Comparison of ENCODE assay signal across 8 mouse cellular contexts in genomic region chr19:6847841-6848517, GRCm38 (mm10). TPM values are rescaled to one million over a fixed set of nuclear protein-coding genes. Genes with fewer than 3 reads are reported as not detected.
DNase-seq lines count a peak whose midpoint lies in the region; ATAC-seq and TF ChIP-seq lines count a peak whose summit lies in the region.

No protein-coding gene starts in this region.

- H3K9ac ChIP-seq in forebrain, embryonic 15.5 days (replicated peaks) = no peak overlapping the region
- peak overlapping the region; percentile 34; the same call in 1 of the 2 replicates for H3K9ac ChIP-seq in limb, embryonic 12.5 days (replicated peaks)

- peak overlapping the region; percentile 62 for H3K4me3 ChIP-seq in E14TG2a.4 (replicated peaks; ENCODE audit: low read length)
- no peak overlapping the region; the same call in 1 of the 2 replicates for H3K4me3 ChIP-seq in forebrain, embryonic 15.5 days
- peak overlapping the region; percentile 29 for H3K4me3 ChIP-seq in limb, embryonic 12.5 days (replicated peaks)

- WGBS in forebrain, embryonic 15.5 days = 2% methylated on average over 31 of the region's 31 CpGs
- WGBS in limb, embryonic 12.5 days = under 1% methylated on average over 29 of the region's 31 CpGs

- H3K4me2 ChIP-seq in forebrain, embryonic 15.5 days (replicated peaks) = peak overlapping the region; percentile 18
- H3K4me2 ChIP-seq in limb, embryonic 12.5 days = peak overlapping the region; percentile 49

- peak; percentile 48 for DNase-seq in cerebellum, adult 11 months
- no peak for DNase-seq in right cerebral cortex, postnatal 10 days (ENCODE audit: low spot score in 2 of 2)
- no peak for DNase-seq in ovary, adult 18-20 months (ENCODE audit: low spot score)
- no peak for DNase-seq in right cerebral cortex, postnatal 4 days

- no peak for ATAC-seq in cerebellum, adult (ENCODE audit: insufficient number of reproducible peaks, low FRiP score, low TSS enrichment)
- no peak for ATAC-seq in forebrain, embryonic 15.5 days (replicated peaks)
- no peak for ATAC-seq in limb, embryonic 12.5 days (ENCODE audit: insufficient number of reproducible peaks, insufficient read depth, low FRiP score, low TSS enrichment, low read depth)

- no peaks in the 10 kb centered on the region for H3K36me3 ChIP-seq in E14TG2a.4 (ENCODE audit: insufficient read depth, low read length)
- no peaks in the 10 kb centered on the region for H3K36me3 ChIP-seq in forebrain, embryonic 15.5 days
- no peaks in the 10 kb centered on the region for H3K36me3 ChIP-seq in limb, embryonic 12.5 days

- H3K4me1 ChIP-seq in E14TG2a.4 (replicated peaks; ENCODE audit: low read depth, low read length) = peaks cover 49% of the 10 kb centered on the region
- H3K4me1 ChIP-seq in forebrain, embryonic 15.5 days = 0 out of 2 replicates have a peak, but pooled peaks cover 5% of the 10 kb centered on the region
- H3K4me1 ChIP-seq in limb, embryonic 12.5 days (replicated peaks) = peaks cover 9% of the 10 kb centered on the region

- H3K27me3 ChIP-seq in E14TG2a.4 (ENCODE audit: insufficient read depth, low read length) = peaks cover 90% of the 10 kb centered on the region
- peaks cover 25% of the 10 kb centered on the region for H3K27me3 ChIP-seq in forebrain, embryonic 15.5 days
- H3K27me3 ChIP-seq in limb, embryonic 12.5 days = peaks cover 92% of the 10 kb centered on the region

- H3K9me3 ChIP-seq in E14TG2a.4 (ENCODE audit: low read length) = no peaks in the 10 kb centered on the region
- no peaks in the 10 kb centered on the region for H3K9me3 ChIP-seq in forebrain, embryonic 15.5 days
- H3K9me3 ChIP-seq in limb, embryonic 12.5 days = no peaks in the 10 kb centered on the region

- no peak for TF ChIP-seq CTCF in E14TG2a.4 (conservative IDR thresholded peaks at IDR 0.05; ENCODE audit: low read length)

- no peak overlapping the region for H3K27ac ChIP-seq in forebrain, embryonic 15.5 days (replicated peaks)
- no peak overlapping the region for H3K27ac ChIP-seq in limb, embryonic 12.5 days

RNA-seq across cellular contexts. Expression of gene Rps6ka4, which starts 7.5 kb away (rescaled TPM):
- 7.1 and 7.7 TPM in 2 replicates for polyA plus RNA-seq in forebrain, embryonic 15.5 days (2015; fragmentation: Nextera tagmentation; extraction: Ambion mirVana)
- polyA plus RNA-seq in limb, embryonic 12.5 days (2016; fragmentation: Nextera tagmentation; extraction: Ambion mirVana) = 11.3 and 13.4 TPM in 2 replicates

RNA-seq across cellular contexts. Expression of gene Ccdc88b, which starts 10.0 kb away (rescaled TPM):
- 0.40 and 0.71 TPM in 2 replicates for polyA plus RNA-seq in forebrain, embryonic 15.5 days (2015; fragmentation: Nextera tagmentation; extraction: Ambion mirVana)
- 0.33 and 0.51 TPM in 2 replicates for polyA plus RNA-seq in limb, embryonic 12.5 days (2016; fragmentation: Nextera tagmentation; extraction: Ambion mirVana)
